Mouse (Mus musculus) layer of hippocampus, postnatal 10 days (tissue): ENCODE data around the gene Ezh1. TPM values are rescaled to one million over a fixed set of nuclear protein-coding genes. Genes with fewer than 3 reads are reported as not detected.

Experiments
- DNase-seq, 2 experiments: peaks; one replicate each; pipeline ENCODE4 v3.0.0; 2021; ENCODE audit warnings: low spot score in 2 of 2
- total RNA-seq, 2 experiments: library from RNA; stranded (reverse); gene quantifications; 2 replicates each; pipeline ENCODE4 v1.2.3; 2021

The Ezh1 gene
- total RNA-seq, 2 experiments from 2014 or later: 27.9 to 30.9 TPM

GRCm38 (mm10) chr11:101152825-101153224, 73.4 kb downstream of the Ezh1 start:
- no peak for DNase-seq

GRCm38 (mm10) chr11:101151063-101151462, 75.2 kb downstream of the Ezh1 start:
- no peak for DNase-seq

GRCm38 (mm10) chr11:101149178-101150105, 76.8 kb downstream of the Ezh1 start:
- no peak for DNase-seq

GRCm38 (mm10) chr11:101148751-101149150, 77.5 kb downstream of the Ezh1 start:
- DNase-seq: no peak

GRCm38 (mm10) chr11:101146377-101146776, 79.9 kb downstream of the Ezh1 start:
- no peak for DNase-seq

GRCm38 (mm10) chr11:101143338-101144225, 82.7 kb downstream of the Ezh1 start:
- peak in 1 of 2 experiments; percentile 36 for DNase-seq

- DNase-seq: no peak
These were observed 83.9 kb downstream of the Ezh1 start for GRCm38 (mm10) chr11:101142215-101142967.

Other genes starting within 250 kb of the Ezh1 start
- 100 to 1,000 TPM; 424 to 431 TPM for gene Atp6v0a1, start 217.0 kb downstream of the Ezh1 start, total RNA-seq
- gene Naglu, start 156.5 kb downstream of the Ezh1 start, total RNA-seq: 1 to 10 TPM; 8.6 to 9.9 TPM
- gene Hsd17b1, start 148.1 kb downstream of the Ezh1 start, total RNA-seq: under 1 TPM; 0.33 to 0.37 TPM
- gene Coasy, start 143.9 kb downstream of the Ezh1 start, total RNA-seq: 10 to 100 TPM; 32.9 to 37.7 TPM
- gene Mlx, start 139.2 kb downstream of the Ezh1 start, total RNA-seq: 10 to 100 TPM; 39.2 to 50.3 TPM
- 1 to 10 TPM; 5.8 to 7.0 TPM for gene Psmc3ip, start 131.0 kb downstream of the Ezh1 start, total RNA-seq
- 10 to 100 TPM; 51.5 to 58.8 TPM for gene Retreg3, start 106.6 kb downstream of the Ezh1 start, total RNA-seq
- gene Tubg1, start 106.5 kb downstream of the Ezh1 start, total RNA-seq: 10 to 100 TPM; 43.1 to 47.3 TPM
- gene Tubg2, start 70.6 kb downstream of the Ezh1 start, total RNA-seq: 10 to 100 TPM; 31.7 to 41.4 TPM
- gene Cntnap1, start 55.9 kb downstream of the Ezh1 start, total RNA-seq: 10 to 100 TPM; 59.0 to 61.4 TPM
- 10 to 100 TPM; 13.2 to 13.4 TPM for gene Plekhh3, start 55.1 kb downstream of the Ezh1 start, total RNA-seq
- gene Ccr10, start 51.0 kb downstream of the Ezh1 start, total RNA-seq: not detected
- 10 to 100 TPM; 69.6 to 70.0 TPM for gene Ramp2, start 19.6 kb upstream of the Ezh1 start, total RNA-seq
- 10 to 100 TPM; 78.4 to 81.9 TPM for gene Vps25, start 27.2 kb upstream of the Ezh1 start, total RNA-seq
- gene Wnk4, start 34.1 kb upstream of the Ezh1 start, total RNA-seq: 1 to 10 TPM; 3.4 to 4.5 TPM
- gene Cntd1, start 52.5 kb upstream of the Ezh1 start, total RNA-seq: under 1 TPM; 0.37 to 0.56 TPM
- 10 to 100 TPM; 92.7 to 93.1 TPM for gene Coa3, start 52.7 kb upstream of the Ezh1 start, total RNA-seq
- 100 to 1,000 TPM; 173 to 195 TPM for gene Becn1, start 75.8 kb upstream of the Ezh1 start, total RNA-seq
- 100 to 1,000 TPM in 1 of 2 experiments, 10 to 100 TPM in 1; 96.6 to 106 TPM for gene Psme3, start 89.8 kb upstream of the Ezh1 start, total RNA-seq
- 1 to 10 TPM; 4.8 TPM for gene Aoc2, start 98.6 kb upstream of the Ezh1 start, total RNA-seq
- 1 to 10 TPM; 1.7 to 1.8 TPM for gene Aoc3, start 104.1 kb upstream of the Ezh1 start, total RNA-seq
- not detected for gene G6pc, start 141.1 kb upstream of the Ezh1 start, total RNA-seq
- 10 to 100 TPM; 51.0 to 57.2 TPM for gene Aarsd1, start 191.2 kb upstream of the Ezh1 start, total RNA-seq
- 1 to 10 TPM; 4.1 to 4.5 TPM for gene Gm27029, start 198.3 kb upstream of the Ezh1 start, total RNA-seq
- 10 to 100 TPM; 24.4 to 26.4 TPM for gene Rundc1, start 198.6 kb upstream of the Ezh1 start, total RNA-seq
- 1 to 10 TPM; 1.3 to 1.9 TPM for gene Ptges3l, start 198.9 kb upstream of the Ezh1 start, total RNA-seq
- gene Rpl27, start 215.8 kb upstream of the Ezh1 start, total RNA-seq: 10 to 100 TPM; 66.9 to 67.8 TPM
- gene Ifi35, start 221.9 kb upstream of the Ezh1 start, total RNA-seq: 1 to 10 TPM; 2.2 to 2.5 TPM
- 100 to 1,000 TPM; 166 to 176 TPM for gene Rnd2, start 238.5 kb upstream of the Ezh1 start, total RNA-seq
- gene Vat1, start 239.8 kb upstream of the Ezh1 start, total RNA-seq: 10 to 100 TPM; 67.0 to 77.7 TPM